Mouse (Mus musculus) lung, postnatal 36 days (tissue): ENCODE data around the gene Ccdc86.

Experiments
- DNase-seq: peaks from one replicate; pipeline ENCODE4 v3.0.0; 2022; ENCODE audit warnings: mixed read lengths

The Ccdc86 gene

DNA sequence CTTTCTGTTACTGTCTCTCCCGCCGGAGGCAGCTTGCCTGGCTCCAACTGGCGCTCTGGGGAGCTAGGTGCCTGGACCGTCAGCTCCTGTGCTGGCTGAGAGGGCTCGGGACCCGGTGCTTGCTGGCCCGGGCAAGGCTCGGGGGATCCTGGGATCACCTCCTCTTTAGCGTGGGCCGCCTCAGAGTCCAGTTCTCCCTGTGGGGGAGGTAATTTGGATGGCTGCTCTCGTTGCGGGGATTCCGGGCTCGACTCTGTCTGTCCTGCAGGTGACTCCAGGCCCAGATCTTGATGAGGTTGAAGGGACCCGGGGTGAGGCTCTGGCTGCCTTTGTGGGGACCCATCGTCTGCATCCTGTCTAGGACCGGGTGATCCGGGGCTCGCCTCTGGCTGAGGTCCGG lies 650 bp downstream of the Ccdc86 start:
- DNase-seq, result no peak

DNA sequence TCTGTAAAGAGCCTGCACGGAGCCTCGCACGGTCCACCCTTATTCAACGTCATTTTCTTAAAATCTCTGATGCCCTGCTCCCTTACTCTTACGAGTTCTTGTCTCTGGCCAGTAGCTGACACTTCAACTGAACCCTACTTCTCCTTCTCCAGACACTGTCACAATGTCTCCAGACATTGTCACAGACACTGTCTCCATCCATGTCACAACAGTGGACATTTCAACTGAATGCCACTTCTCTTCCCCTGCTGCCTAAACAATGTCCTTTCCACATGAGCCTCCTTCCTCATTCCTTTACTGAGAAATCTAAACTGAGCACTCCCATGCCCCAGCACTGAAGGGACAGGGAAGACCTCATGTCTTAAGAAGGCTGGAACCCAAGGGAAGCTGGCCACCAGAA lies 1.8 kb downstream of the Ccdc86 start:
- no peak for DNase-seq

DNA sequence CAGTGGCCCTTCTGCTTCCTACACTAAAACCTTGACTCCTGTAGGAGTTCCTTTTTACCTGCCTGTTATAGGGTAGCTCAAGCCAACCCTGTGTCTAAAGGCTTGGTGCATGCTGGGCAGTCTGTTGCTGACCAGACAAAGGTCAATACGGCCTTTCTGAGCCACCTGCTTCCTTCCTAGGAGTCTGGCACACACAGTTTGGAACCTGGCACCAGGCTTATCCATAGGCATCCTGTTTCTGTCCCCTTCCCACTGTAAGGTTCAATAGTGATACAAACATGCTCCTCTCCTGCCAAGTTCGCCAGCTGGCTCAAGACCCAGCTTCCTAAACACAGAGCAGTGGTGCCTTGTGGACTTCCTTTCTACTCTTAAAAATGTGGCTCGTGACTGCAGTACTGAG lies 2.6 kb downstream of the Ccdc86 start:
- no peak for DNase-seq

DNA sequence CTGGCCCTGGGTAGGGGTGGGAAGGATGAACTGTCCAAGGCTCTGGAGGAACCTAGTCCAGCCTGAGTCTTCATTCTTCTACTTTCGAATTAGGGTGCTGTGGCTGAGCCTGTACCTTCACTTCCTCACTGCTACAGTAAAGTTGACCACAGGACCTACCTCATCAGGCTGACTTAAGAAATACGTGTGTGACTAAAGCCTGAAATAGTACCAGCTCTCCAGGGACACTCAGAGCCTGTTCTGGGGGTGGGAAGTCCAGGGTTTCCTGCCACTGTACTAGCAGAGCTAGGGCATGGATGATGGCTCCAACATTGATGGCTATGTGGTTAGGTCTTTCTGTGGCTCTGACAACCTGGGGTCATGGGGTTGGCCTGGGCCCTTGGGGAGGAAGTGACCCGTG lies 5.1 kb downstream of the Ccdc86 start:
- DNase-seq, result peak; percentile 40

DNA sequence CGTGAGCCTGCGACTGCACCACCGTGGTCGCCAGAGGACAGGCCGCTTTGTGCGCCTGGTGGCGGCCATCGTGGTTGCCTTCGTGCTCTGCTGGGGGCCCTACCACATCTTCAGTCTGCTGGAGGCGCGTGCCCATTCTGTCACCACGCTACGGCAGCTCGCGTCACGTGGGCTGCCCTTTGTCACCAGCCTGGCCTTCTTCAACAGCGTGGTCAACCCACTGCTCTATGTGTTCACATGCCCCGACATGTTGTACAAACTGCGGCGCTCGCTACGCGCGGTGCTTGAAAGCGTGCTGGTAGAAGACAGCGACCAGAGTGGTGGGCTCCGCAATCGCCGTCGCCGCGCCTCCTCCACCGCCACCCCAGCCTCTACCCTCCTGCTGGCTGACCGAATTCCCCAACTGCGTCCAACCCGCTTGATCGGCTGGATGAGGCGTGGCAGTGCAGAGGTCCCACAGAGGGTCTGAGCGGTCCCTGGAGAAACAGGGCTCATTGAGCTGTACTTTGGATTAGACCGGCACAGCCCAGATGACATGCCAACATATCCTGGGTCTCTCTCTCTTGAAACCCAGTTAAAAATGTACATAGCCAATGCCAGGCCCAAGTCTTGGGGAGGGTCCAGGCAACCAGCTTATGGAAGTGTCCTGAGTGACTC lies 8.1 kb downstream of the Ccdc86 start:
- no peak for DNase-seq

DNA sequence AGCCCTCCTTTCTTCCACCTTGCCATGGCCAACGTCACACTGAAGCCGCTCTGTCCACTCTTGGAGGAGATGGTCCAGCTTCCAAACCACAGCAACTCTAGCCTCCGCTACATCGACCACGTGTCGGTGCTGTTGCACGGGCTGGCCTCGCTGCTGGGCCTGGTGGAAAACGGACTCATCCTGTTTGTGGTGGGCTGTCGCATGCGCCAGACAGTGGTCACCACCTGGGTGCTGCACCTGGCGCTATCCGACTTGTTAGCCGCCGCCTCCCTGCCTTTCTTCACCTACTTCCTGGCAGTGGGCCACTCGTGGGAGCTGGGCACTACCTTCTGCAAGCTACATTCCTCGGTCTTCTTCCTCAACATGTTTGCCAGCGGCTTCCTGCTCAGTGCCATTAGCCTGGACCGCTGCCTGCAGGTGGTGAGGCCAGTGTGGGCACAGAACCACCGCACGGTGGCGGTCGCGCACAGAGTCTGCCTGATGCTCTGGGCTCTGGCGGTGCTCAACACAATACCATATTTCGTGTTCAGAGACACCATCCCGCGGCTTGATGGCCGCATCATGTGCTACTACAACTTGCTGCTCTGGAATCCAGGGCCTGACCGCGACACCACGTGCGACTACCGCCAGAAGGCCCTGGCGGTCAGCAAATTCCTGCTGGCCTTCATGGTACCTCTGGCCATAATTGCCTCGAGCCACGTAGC lies 8.8 kb downstream of the Ccdc86 start:
- DNase-seq, result peak; percentile 83

DNA sequence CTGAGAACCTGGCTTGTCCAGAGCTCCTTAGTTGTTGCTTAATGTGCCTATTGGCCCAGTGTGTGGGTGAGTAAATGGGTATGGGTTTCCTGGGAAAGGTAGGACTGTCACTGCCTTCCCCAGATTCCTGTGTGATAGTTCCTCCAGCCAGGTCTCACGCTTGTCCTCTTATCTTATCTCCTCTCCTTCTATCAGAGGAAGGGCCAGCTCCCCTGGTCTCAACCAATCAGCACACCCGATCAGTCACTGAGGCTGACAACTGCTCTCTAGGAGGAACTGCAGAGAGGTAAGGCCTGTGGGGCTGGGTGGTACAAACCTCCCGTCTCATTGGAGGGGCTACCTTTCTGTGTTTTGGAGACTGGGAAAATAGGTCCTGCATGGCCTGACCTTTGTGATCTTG lies 10.3 kb downstream of the Ccdc86 start:
- no peak for DNase-seq

DNA sequence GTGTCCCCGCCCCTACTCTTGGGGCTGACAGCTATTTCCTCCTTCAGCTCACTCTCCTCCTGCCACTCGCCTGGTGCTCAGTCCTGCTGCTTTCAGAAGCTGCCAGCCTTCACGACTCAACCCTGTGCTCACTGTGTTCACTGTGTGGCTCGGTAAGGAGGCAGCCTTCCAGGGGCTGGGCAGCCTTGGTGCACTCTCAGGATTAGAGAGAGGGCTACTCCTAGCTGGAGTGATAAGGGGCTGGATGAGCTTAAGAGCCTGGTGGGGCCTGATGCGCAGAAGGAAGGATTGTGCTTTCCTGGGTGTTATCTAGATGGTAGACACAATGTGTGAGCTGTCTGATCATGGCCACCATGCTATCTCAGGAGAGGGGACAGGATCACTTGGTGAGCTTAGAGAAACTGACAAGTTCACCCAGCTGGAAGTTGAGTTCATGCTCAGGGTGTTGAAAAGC lies 11.9 kb downstream of the Ccdc86 start, which contains the start of gene Ptgdr2:
TSS of gene Ptgdr2 (plus strand) at position 51 of the 454 bp plus-strand sequence.
- no peak for DNase-seq

DNA sequence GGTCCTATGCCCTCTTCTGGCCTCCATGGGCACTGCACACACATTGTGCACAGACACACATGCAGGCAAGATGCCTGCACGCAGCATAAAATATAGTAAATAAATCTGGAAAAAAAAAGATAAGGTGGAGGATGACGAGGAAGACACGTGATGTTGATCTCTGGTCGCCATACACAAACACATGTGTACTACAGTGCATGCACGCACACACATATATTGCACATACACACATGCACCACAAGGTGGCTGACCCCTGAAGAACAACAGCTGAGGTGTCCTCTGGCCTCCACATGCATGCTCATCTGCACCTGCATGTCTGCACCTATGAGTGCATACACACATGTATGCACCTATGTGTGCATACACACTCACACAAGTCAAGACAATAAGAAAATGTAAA lies 13.0 kb downstream of the Ccdc86 start:
- no peak for DNase-seq

DNA sequence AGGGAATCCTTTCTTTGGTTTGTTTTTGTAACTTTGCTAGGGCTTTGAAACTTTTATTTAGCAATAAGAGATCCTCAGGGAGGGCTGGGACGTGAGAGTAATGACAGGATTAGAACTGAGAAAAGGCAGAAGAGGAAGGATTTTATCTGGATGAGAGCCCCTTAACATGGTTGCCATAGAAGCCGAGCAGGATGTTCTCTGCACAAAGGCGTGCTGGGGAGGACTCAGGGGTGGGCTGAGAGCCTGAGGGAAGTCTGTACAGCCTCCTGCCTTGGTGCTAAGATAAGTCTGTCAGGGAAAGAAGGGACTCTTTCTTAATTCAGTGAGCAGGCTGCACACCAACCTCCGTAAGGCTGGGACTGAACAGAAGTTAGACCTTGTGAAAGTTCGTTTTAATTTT lies 14.0 kb downstream of the Ccdc86 start:
- DNase-seq, result no peak

DNA sequence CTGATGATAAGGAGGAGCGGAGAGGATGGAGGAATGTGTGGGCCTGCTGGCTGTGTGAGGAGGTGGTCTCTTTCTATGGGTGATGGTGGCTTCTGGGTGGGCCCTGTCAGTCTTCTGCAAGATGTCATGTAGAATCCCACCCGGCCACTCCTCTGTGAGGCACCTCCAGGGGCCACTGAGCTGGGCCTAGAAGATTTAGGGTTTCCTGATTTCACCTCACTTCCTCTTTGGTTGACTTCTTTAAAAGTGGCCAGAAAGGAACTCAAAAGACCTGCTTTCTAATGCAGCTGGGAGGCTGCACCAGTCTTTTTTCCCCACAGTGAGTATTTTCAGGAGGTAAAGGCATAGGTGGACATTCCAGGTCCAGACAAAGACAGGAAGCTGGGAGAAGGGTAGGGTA lies 18.4 kb downstream of the Ccdc86 start:
- no peak for DNase-seq

DNA sequence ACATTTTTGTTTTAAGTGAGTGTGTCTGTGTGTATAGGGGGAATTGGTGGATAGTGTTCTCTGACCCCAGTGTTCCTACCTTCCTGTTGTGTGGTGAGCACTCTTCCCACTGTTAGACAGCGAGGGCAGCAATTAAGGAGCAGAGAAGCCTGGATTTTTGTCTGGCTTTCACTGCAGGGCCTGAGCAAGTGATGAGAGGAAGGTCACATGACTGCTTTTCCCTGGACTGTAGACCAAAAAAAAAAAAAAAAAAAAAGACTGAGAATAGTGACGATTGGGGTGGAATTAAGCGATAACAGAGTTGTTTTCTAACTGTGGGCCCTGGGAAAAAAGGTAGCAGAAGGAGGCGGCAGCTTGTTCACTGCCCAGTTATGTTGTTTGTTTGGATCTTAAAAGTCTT lies 22.4 kb downstream of the Ccdc86 start:
- DNase-seq, result no peak

DNA sequence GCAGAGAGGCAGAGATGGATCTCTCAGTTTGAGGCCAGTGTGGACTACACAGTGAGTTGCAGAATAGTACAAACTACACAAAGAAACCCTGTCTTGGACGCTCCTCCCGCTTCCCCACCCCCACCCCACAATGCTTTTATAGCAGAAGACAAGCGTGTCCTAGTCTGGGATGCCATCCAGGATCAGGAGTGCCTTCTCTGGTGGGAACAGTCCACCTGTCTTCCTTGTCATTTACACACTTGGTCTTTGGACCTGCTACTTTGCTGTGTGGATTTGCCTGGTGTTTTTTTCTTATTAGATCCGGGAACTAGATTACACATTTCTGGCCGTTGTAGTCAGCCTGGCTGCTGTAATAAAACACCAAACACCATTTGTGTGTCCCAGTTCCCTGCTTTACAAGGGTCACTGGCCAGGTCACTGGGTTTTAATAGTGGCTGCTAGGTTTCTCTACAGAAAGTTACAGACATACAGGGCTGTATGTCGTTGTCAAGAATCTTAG lies 22.9 kb downstream of the Ccdc86 start:
- no peak for DNase-seq

DNA sequence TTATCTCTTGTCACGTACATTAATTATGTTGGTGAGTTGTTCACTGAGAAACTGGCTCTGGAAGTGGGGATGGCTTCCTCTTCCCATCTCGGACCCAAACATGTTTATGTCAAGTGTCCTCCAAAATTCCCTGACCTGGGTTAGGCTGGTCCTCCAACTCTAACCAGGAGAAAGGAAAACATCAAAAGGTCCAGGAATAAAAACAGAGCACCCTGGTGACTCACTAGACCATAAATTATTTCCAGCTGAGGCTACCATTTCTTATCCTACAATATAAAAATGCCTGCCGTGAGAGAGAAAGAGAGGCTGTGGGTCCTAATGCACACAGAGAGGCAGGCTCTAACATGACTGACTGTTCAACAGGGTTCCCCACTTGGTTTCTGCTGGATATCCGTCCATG lies 24.8 kb downstream of the Ccdc86 start:
- DNase-seq, result no peak

DNA sequence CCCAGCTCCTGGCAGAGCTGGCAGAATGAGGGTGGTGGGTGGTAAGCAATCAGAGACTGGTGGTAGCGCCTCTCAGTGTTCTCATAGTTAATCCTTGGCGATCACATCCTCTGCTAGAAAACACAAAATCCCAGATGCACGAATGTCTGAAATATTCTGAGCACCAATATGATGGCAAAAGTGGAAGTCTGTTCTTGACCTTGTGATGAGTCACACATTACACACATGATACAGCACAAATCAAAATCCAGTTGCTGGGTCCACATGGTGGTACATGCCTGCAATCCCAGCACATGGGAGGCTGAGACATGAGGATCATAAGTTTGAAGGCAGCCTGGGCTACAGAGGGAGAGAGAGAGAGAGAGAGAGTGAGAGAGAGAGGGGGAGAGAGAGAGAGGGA lies 28.0 kb downstream of the Ccdc86 start:
- DNase-seq, result no peak

DNA sequence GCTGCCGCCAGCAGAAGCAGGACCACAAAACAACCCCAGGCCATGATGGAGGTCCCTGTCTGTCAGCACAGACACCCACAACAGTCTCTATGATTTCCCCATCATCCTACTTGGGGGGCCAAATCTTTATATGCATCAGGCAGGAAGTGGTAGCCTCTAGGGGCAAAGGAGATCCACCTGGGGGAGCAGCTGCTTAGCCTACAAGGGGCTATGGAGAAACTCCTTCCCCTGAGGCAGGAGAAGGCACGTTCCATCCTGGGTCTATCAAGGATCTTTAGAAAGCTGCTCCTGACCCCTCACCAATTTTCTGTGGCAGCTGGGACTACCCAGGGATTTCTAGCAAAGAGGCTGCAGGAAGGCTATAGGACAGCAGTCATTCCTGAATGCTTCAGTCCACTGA lies 28.5 kb downstream of the Ccdc86 start, which contains the start of gene Zp1:
TSS of gene Zp1 (minus strand) at position 101 of the 400 bp plus-strand sequence.
- DNase-seq, result no peak

DNA sequence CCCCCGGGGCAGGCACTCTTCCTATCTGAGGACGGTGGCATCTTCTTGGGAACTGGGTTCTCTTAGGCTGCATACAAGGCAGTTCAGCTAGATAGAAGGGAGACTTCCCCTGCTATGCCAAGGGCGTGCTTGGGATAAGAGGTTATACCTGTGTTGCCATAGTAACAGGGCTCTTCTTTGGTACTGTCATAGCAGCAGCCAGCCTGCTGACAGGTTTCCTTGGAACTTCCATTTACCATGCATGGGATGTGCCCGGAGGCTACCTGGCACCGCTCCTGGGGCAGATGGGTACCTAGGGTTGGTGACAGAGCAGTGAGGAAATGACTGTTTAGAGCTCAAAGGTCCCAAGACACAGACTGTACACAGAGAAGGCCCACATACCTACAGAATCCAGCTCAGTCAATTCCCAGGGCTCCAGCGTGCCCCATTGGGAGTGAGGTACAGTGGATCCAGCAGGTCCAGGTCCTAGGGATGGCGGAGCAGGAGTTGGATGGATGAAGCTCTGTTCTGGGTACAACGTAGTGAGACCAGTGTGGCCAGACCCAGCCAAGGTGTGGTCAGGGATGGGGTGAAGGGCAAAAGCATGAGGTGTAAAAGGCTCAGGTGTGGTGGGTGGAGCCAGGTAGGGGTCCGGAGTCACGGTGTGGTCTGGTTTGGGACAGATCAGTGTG lies 30.6 kb downstream of the Ccdc86 start:
- no peak for DNase-seq

DNA sequence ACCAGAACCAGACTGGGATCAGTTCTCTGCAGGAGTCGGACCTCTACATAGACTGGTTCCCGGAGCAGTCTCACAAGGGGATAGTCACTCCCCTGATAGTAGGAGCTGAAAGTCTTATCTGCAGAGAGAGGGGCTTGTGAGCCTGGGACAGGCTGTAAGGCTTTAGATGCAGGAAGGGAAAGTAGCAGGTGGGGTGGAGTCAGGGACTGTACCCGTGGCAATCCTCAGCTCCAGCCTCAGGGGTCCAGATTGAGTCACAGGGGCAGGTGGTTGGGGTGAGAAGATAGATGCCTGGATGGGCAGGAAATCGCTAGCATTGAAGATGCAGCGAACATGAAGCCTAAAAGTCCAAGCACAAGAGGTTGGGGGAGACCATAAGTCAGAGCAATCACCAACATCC lies 32.6 kb downstream of the Ccdc86 start:
- DNase-seq, result no peak

DNA sequence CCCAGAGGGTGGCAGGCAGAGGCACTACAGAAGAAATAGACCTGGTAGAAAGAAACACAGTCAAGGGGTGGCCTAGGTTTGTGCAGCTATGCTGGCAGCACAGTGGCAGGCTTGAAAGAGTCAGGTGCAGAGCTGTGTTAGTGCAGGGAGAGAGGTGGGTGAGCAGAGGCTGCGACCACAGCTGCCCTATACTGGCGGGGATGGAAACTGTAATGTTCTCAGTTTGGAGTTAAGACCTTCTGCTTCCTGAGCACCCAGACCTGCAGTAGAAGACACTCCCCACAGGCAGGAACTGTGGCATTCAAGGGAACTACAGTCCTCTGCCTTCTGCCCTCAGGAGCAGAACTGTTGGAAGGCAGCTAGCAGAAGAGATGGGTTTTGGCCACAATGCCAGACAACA lies 34.2 kb downstream of the Ccdc86 start:
- no peak for DNase-seq

DNA sequence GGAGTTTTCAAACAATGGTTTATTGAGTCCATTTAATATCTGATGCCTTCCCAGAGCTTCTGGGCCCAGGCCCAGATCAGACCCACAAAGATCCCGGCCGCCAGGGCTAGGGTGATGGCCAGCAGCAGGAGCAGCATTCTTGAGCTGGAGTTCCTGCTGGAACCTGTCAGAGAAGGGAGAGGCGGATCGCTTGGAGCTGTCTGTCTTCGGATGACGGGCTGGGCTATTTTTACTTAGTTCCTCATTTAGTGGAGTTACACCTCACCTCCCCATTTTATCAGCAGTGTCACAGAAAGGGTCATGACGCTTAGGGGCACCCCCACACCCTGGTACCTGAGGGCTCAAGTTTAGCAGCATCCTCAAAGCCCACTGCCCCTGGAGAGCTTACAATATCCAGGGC lies 34.8 kb downstream of the Ccdc86 start:
- peak; percentile 21 for DNase-seq

DNA sequence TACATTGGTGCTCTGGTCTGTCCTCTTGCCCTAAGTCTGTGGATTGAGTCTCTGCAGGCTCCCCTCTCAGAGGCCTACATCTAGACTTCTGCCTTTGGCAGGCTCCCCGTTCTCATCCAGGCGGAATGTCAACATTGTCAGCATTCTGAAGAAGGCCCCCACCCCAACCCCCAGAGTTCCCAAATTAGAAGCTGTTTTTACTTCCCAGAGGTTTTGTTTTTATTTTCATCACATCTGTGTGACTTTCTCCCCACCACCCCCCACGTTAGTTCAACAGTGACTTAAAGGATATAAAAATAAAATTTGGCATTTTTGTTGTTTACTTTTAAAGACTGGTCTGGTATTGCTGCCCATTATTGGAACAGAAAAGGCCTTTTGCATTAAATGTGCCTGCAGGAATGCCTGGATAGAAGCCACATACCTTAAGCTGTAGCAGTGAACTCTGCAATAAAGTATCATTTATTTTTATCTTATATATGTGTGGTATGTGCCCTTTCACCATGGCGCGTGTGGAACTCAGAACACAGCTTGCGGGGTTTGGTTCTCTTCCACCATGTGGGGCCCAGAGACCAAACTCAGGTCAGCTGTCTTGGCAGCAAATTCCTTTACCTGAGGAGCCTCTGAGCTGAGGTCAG lies 39.9 kb downstream of the Ccdc86 start:
- peak; percentile 22 for DNase-seq

DNA sequence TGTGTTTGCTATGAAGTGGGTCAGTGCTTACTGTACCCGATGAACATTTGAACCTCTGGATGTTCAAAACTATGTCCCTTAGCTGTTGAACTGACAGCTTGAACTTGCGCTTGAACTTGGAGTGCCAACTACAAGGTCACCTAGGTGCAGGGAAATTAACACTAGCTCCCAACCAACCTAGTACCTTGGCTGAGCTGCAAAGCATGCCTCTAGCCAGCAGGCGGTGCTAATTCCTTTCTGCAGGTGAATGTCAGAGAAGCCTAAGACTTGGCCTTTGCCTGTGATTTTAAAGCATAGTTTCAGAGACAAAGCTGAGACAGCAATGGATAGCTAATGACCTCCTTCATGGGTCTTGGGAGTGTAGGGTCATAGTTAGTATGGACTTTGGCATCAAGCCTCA lies 41.2 kb downstream of the Ccdc86 start:
- DNase-seq, result peak; percentile 75

DNA sequence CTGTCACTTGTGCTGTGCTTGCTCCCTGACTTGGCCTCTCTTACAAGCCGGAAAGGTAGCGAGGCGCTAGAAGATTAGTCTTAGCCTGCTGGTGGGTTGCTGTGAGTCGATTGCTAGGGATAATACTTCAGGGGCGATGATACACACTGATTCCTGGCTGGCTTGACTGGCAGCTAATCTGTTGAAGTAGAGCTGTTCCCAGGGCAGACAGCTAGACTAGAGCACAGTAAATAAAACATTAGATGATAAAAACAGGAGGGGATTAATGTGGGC lies 43.4 kb downstream of the Ccdc86 start:
- no peak for DNase-seq
